Mouse (Mus musculus): ENCODE data around the gene Thrap3. TPM values are rescaled to one million over a fixed set of nuclear protein-coding genes. Genes with fewer than 3 reads are reported as not detected.
"Not testable (repeated sequence)": the region's sequence is repeated elsewhere in the genome, so short reads cannot be mapped to it uniquely, and the experiment has no call there.

Thrap3 gene
- polyA plus RNA-seq, 1 experiment from 2014 or later, result 263 TPM

GRCm38 (mm10) chr4:126227077-126227761 is 24.7 kb upstream of the Thrap3 start:
- DNase-seq (ENCODE audit: low spot score) (peak; percentile 88), ATAC-seq (replicated peaks; ENCODE audit: low FRiP score) (peak; percentile 79)
- H3K4me2 ChIP-seq (ENCODE audit: low read depth, low read length, severe bottlenecking), result peak overlapping the region; percentile 36; the same call in 1 of the 2 replicates
- H3K27ac ChIP-seq (ENCODE audit: low read depth, low read length), result no peak overlapping the region; the same call in 1 of the 2 replicates
- 0 out of 2 replicates have a peak overlapping the region, but pooled peaks have one; percentile 16 for H3K9ac ChIP-seq (ENCODE audit: low read length)
- H3K4me3 ChIP-seq (ENCODE audit: low read depth, low read length), result no peak overlapping the region
- peaks cover 14% of the 10 kb centered on the region for H3K36me3 ChIP-seq (ENCODE audit: control insufficient read depth, insufficient read depth, low read length)
- 0 out of 2 replicates have a peak, but pooled peaks cover 4% of the 10 kb centered on the region for H3K4me1 ChIP-seq (replicated peaks; ENCODE audit: control insufficient read depth, insufficient read depth, low read length)
- H3K9me3 ChIP-seq (ENCODE audit: control insufficient read depth, low read length), result no peaks in the 10 kb centered on the region
- 10% methylated on average over 18 of the region's 18 CpGs for WGBS
- no peaks in the 10 kb centered on the region for H3K27me3 ChIP-seq (ENCODE audit: control insufficient read depth, insufficient read depth, low read length)

GRCm38 (mm10) chr4:126226640-126227039 is 24.1 kb upstream of the Thrap3 start:
- no peaks in the 10 kb centered on the region for H3K9me3 ChIP-seq (ENCODE audit: control insufficient read depth, low read length)
- ATAC-seq (replicated peaks; ENCODE audit: low FRiP score), result 0 out of 2 replicates have a peak, but pooled peaks have one; percentile 14
- H3K9ac ChIP-seq (ENCODE audit: low read length), result no peak overlapping the region
- 50% methylated on average over 12 of the region's 12 CpGs for WGBS
- peaks cover 9% of the 10 kb centered on the region for H3K36me3 ChIP-seq (ENCODE audit: control insufficient read depth, insufficient read depth, low read length)
- no peak overlapping the region for H3K4me3 ChIP-seq (ENCODE audit: low read depth, low read length)
- no peak overlapping the region for H3K27ac ChIP-seq (ENCODE audit: low read depth, low read length)
- DNase-seq (ENCODE audit: low spot score), result peak; percentile 46
- no peaks in the 10 kb centered on the region for H3K27me3 ChIP-seq (ENCODE audit: control insufficient read depth, insufficient read depth, low read length)
- H3K4me1 ChIP-seq (replicated peaks; ENCODE audit: control insufficient read depth, insufficient read depth, low read length), result 0 out of 2 replicates have a peak, but pooled peaks cover 4% of the 10 kb centered on the region
- H3K4me2 ChIP-seq (ENCODE audit: low read depth, low read length, severe bottlenecking), result no peak overlapping the region

DNA sequence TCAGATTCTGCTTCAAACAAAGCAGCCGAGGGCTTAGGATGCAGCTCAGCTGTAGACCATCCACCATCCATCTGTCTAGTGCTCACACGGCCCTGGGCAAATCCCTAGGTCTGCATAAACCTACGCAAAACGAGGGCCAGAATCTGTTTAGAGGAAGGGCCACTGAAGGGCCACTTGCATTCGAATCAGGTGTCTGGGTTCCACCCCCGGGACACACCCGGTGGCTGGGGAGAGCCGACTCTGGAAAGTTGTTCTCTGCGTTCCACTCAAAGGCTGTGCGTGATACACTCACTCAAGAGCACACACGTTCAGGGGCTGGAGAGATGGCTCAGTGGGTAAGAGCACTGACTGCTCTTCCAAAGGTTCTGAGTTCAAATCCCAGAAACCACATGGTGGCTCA is 20.1 kb upstream of the Thrap3 start:
- 0 out of 2 replicates have a peak, but pooled peaks cover 4% of the 10 kb centered on the region for H3K4me1 ChIP-seq (replicated peaks; ENCODE audit: control insufficient read depth, insufficient read depth, low read length)
- no peak overlapping the region for H3K9ac ChIP-seq (ENCODE audit: low read length)
- H3K27ac ChIP-seq (ENCODE audit: low read depth, low read length), result no peak overlapping the region
- H3K4me2 ChIP-seq (ENCODE audit: low read depth, low read length, severe bottlenecking), result no peak overlapping the region
- DNase-seq (ENCODE audit: low spot score), result peak; percentile 46
- 90% methylated on average over 11 of the region's 11 CpGs for WGBS
- ATAC-seq (replicated peaks; ENCODE audit: low FRiP score), result no peak
- no peak overlapping the region for H3K4me3 ChIP-seq (ENCODE audit: low read depth, low read length)
- H3K36me3 ChIP-seq (ENCODE audit: control insufficient read depth, insufficient read depth, low read length), result no peaks in the 10 kb centered on the region
- no peaks in the 10 kb centered on the region for H3K9me3 ChIP-seq (ENCODE audit: control insufficient read depth, low read length)
- H3K27me3 ChIP-seq (ENCODE audit: control insufficient read depth, insufficient read depth, low read length), result no peaks in the 10 kb centered on the region

- WGBS, result 91% methylated on average over 10 of the region's 10 CpGs
- Histone ChIP-seq H3K27me3 (ENCODE audit: control insufficient read depth, insufficient read depth, low read length) (no peaks in the 10 kb centered on the region), H3K9me3 (ENCODE audit: control insufficient read depth, low read length) (no peaks in the 10 kb centered on the region), H3K4me1 (replicated peaks; ENCODE audit: control insufficient read depth, insufficient read depth, low read length) (no peaks in the 10 kb centered on the region), H3K4me3 (ENCODE audit: low read depth, low read length) (no peak overlapping the region), H3K36me3 (ENCODE audit: control insufficient read depth, insufficient read depth, low read length) (no peaks in the 10 kb centered on the region), H3K4me2 (ENCODE audit: low read depth, low read length, severe bottlenecking) (no peak overlapping the region), H3K9ac (ENCODE audit: low read length) (no peak overlapping the region), H3K27ac (ENCODE audit: low read depth, low read length) (no peak overlapping the region)
- DNase-seq (ENCODE audit: low spot score), result no peak
- no peak for ATAC-seq (replicated peaks; ENCODE audit: low FRiP score)
Observed at GRCm38 (mm10) chr4:126220045-126220444, 17.5 kb upstream of the Thrap3 start.

- not testable (repeated sequence) for H3K9me3 ChIP-seq (ENCODE audit: control insufficient read depth, low read length); H3K36me3 ChIP-seq (ENCODE audit: control insufficient read depth, insufficient read depth, low read length); ATAC-seq (replicated peaks; ENCODE audit: low FRiP score); DNase-seq (ENCODE audit: low spot score); H3K4me2 ChIP-seq (ENCODE audit: low read depth, low read length, severe bottlenecking); H3K4me1 ChIP-seq (replicated peaks; ENCODE audit: control insufficient read depth, insufficient read depth, low read length); H3K9ac ChIP-seq (ENCODE audit: low read length); H3K4me3 ChIP-seq (ENCODE audit: low read depth, low read length); H3K27ac ChIP-seq (ENCODE audit: low read depth, low read length); H3K27me3 ChIP-seq (ENCODE audit: control insufficient read depth, insufficient read depth, low read length)
- 65% methylated on average over 3 of the region's 3 CpGs for WGBS
Observed at GRCm38 (mm10) chr4:126219540-126219939, 17.0 kb upstream of the Thrap3 start.

DNA sequence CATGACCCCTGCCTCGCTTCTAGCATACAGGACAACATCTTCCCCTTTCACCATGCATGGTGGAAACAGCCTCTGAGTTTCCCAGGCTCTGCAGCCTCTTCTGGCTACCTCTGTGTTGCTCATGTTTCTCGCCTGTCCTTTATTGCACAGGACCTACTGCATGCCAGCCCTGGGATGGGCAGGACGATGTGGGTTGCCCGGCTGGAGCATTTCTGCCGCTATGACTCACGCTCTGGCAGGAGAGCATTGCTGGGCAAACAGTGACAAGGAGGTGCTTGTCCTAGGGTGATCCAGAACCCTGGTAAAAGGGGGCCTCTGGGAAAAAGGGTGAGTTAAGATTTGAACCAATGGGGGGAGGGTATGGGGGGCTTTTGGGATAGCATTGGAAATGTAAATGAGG is 15.2 kb upstream of the Thrap3 start:
- no peaks in the 10 kb centered on the region for H3K27me3 ChIP-seq (ENCODE audit: control insufficient read depth, insufficient read depth, low read length)
- no peaks in the 10 kb centered on the region for H3K4me1 ChIP-seq (replicated peaks; ENCODE audit: control insufficient read depth, insufficient read depth, low read length)
- H3K36me3 ChIP-seq (ENCODE audit: control insufficient read depth, insufficient read depth, low read length), result no peaks in the 10 kb centered on the region
- H3K4me3 ChIP-seq (ENCODE audit: low read depth, low read length), result no peak overlapping the region
- no peak overlapping the region for H3K27ac ChIP-seq (ENCODE audit: low read depth, low read length)
- no peak for DNase-seq (ENCODE audit: low spot score)
- no peak overlapping the region for H3K9ac ChIP-seq (ENCODE audit: low read length)
- H3K4me2 ChIP-seq (ENCODE audit: low read depth, low read length, severe bottlenecking), result no peak overlapping the region
- 91% methylated on average over 6 of the region's 6 CpGs for WGBS
- no peaks in the 10 kb centered on the region for H3K9me3 ChIP-seq (ENCODE audit: control insufficient read depth, low read length)
- no peak for ATAC-seq (replicated peaks; ENCODE audit: low FRiP score)

GRCm38 (mm10) chr4:126207081-126207480 is 4.5 kb upstream of the Thrap3 start:
- Histone ChIP-seq H3K4me2 (ENCODE audit: low read depth, low read length, severe bottlenecking) (no peak overlapping the region), H3K27me3 (ENCODE audit: control insufficient read depth, insufficient read depth, low read length) (no peaks in the 10 kb centered on the region), H3K9ac (ENCODE audit: low read length) (no peak overlapping the region), H3K4me3 (ENCODE audit: low read depth, low read length) (no peak overlapping the region), H3K9me3 (ENCODE audit: control insufficient read depth, low read length) (no peaks in the 10 kb centered on the region), H3K36me3 (ENCODE audit: control insufficient read depth, insufficient read depth, low read length) (no peaks in the 10 kb centered on the region), H3K27ac (ENCODE audit: low read depth, low read length) (no peak overlapping the region), H3K4me1 (replicated peaks; ENCODE audit: control insufficient read depth, insufficient read depth, low read length) (peaks cover 3% of the 10 kb centered on the region; the same call in 1 of the 2 replicates)
- DNase-seq (ENCODE audit: low spot score) (no peak), ATAC-seq (replicated peaks; ENCODE audit: low FRiP score) (no peak)
- WGBS, result 61% methylated on average over 6 of the region's 6 CpGs

- DNase-seq (ENCODE audit: low spot score) (no peak), ATAC-seq (replicated peaks; ENCODE audit: low FRiP score) (no peak)
- H3K4me3 ChIP-seq (ENCODE audit: low read depth, low read length), result no peak overlapping the region
- no peaks in the 10 kb centered on the region for H3K27me3 ChIP-seq (ENCODE audit: control insufficient read depth, insufficient read depth, low read length)
- no peak overlapping the region for H3K27ac ChIP-seq (ENCODE audit: low read depth, low read length)
- 84% methylated on average over 1 of the region's 1 CpGs for WGBS
- no peaks in the 10 kb centered on the region for H3K9me3 ChIP-seq (ENCODE audit: control insufficient read depth, low read length)
- H3K4me1 ChIP-seq (replicated peaks; ENCODE audit: control insufficient read depth, insufficient read depth, low read length), result peaks cover 6% of the 10 kb centered on the region; the same call in 1 of the 2 replicates
- H3K4me2 ChIP-seq (ENCODE audit: low read depth, low read length, severe bottlenecking), result no peak overlapping the region
- H3K36me3 ChIP-seq (ENCODE audit: control insufficient read depth, insufficient read depth, low read length), result no peaks in the 10 kb centered on the region
- H3K9ac ChIP-seq (ENCODE audit: low read length), result no peak overlapping the region
Observed at GRCm38 (mm10) chr4:126205386-126205785, 2.8 kb upstream of the Thrap3 start.

All from forebrain, embryonic 11.5 days (tissue).